Mouse (Mus musculus): ENCODE measurements around the gene Bicc1. TPM values are rescaled to one million over a fixed set of nuclear protein-coding genes. Genes with fewer than 3 reads are reported as not detected.
A peak's percentile ranks its signal among the peaks of the same experiment; 100 is the strongest.

Gene Bicc1
- polyA plus RNA-seq, 1 experiment from 2014 or later: 6.3 TPM

GRCm38 (mm10) chr10:71062151-71062550 lies 97.3 kb downstream of the Bicc1 start:
- ATAC-seq (replicated peaks): no peak
- no peak overlapping the region for H3K9ac ChIP-seq

GRCm38 (mm10) chr10:71060269-71060668 lies 99.2 kb downstream of the Bicc1 start:
- no peak for ATAC-seq (replicated peaks)
- H3K4me2 ChIP-seq: no peak overlapping the region
- no peaks in the 10 kb centered on the region for H3K36me3 ChIP-seq (replicated peaks)
- H3K27ac ChIP-seq: no peak overlapping the region
- peaks cover 5% of the 10 kb centered on the region; the same call in 1 of the 2 replicates for H3K4me1 ChIP-seq
- H3K9ac ChIP-seq: no peak overlapping the region
- H3K9me3 ChIP-seq: no peaks in the 10 kb centered on the region
- no peaks in the 10 kb centered on the region for H3K27me3 ChIP-seq (replicated peaks)
- no peak overlapping the region for H3K4me3 ChIP-seq
- 83% methylated on average over 2 of the region's 2 CpGs for WGBS

More at GRCm38 (mm10) chr10:71062151-71062550, 97.3 kb downstream of the Bicc1 start:
- Histone ChIP-seq H3K27me3 (replicated peaks) (no peaks in the 10 kb centered on the region), H3K4me1 (peaks cover 5% of the 10 kb centered on the region; the same call in 1 of the 2 replicates), H3K4me3 (no peak overlapping the region), H3K36me3 (replicated peaks) (no peaks in the 10 kb centered on the region), H3K27ac (no peak overlapping the region), H3K4me2 (no peak overlapping the region), H3K9me3 (no peaks in the 10 kb centered on the region)
- 85% methylated on average over 6 of the region's 6 CpGs for WGBS

- Histone ChIP-seq H3K27ac (no peak overlapping the region), H3K4me3 (no peak overlapping the region), H3K9me3 (no peaks in the 10 kb centered on the region), H3K4me1 (peaks cover 5% of the 10 kb centered on the region; the same call in 1 of the 2 replicates), H3K4me2 (no peak overlapping the region), H3K36me3 (replicated peaks) (no peaks in the 10 kb centered on the region), H3K9ac (no peak overlapping the region), H3K27me3 (replicated peaks) (no peaks in the 10 kb centered on the region)
- no peak for ATAC-seq (replicated peaks)
- WGBS: 52% methylated on average over 14 of the region's 14 CpGs
Observed at GRCm38 (mm10) chr10:71058616-71059247, 100.8 kb downstream of the Bicc1 start.

GRCm38 (mm10) chr10:71058070-71058469 lies 101.4 kb downstream of the Bicc1 start:
- Histone ChIP-seq H3K4me1 (peaks cover 5% of the 10 kb centered on the region; the same call in 1 of the 2 replicates), H3K9me3 (no peaks in the 10 kb centered on the region), H3K4me3 (no peak overlapping the region), H3K4me2 (no peak overlapping the region), H3K36me3 (replicated peaks) (no peaks in the 10 kb centered on the region), H3K27ac (no peak overlapping the region), H3K9ac (no peak overlapping the region), H3K27me3 (replicated peaks) (no peaks in the 10 kb centered on the region)
- 0 out of 2 replicates have a peak, but pooled peaks have one; percentile 24 for ATAC-seq (replicated peaks)
- WGBS: 85% methylated on average over 5 of the region's 5 CpGs

- Histone ChIP-seq H3K27ac (no peak overlapping the region), H3K9ac (no peak overlapping the region), H3K4me2 (no peak overlapping the region), H3K36me3 (replicated peaks) (no peaks in the 10 kb centered on the region), H3K27me3 (replicated peaks) (no peaks in the 10 kb centered on the region), H3K4me3 (no peak overlapping the region), H3K4me1 (0 out of 2 replicates have a peak, but pooled peaks cover 3% of the 10 kb centered on the region), H3K9me3 (no peaks in the 10 kb centered on the region)
- ATAC-seq (replicated peaks): no peak; the same call in 1 of the 2 replicates
- WGBS: 65% methylated on average over 9 of the region's 9 CpGs
Observed at GRCm38 (mm10) chr10:71052748-71053147, 106.8 kb downstream of the Bicc1 start.

DNA sequence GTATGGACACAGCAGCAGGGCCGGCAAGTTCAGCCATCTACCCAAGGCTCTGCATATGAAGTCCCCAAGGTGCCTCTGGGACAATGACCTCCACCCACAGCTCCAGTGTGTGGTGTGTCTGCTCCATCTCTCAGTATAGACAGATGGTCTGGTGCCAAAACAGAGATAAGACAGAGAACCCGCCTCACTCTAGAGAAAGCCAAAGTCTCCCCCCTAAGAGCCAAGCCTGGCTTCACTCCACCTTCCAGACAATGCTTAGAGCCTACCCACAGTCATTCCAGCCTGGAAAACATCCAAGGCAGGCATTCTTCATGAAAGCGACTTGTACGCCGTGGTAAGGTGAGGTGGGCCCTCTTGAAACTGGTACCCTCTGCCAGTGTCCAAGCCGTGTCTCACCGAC lies 107.3 kb downstream of the Bicc1 start:
- no peaks in the 10 kb centered on the region for H3K9me3 ChIP-seq
- H3K4me1 ChIP-seq: 0 out of 2 replicates have a peak, but pooled peaks cover 3% of the 10 kb centered on the region
- no peak overlapping the region for H3K27ac ChIP-seq
- H3K4me2 ChIP-seq: no peak overlapping the region
- H3K36me3 ChIP-seq (replicated peaks): no peaks in the 10 kb centered on the region
- ATAC-seq (replicated peaks): 0 out of 2 replicates have a peak, but pooled peaks have one; percentile 30
- H3K9ac ChIP-seq: no peak overlapping the region
- 82% methylated on average over 7 of the region's 7 CpGs for WGBS
- H3K4me3 ChIP-seq: no peak overlapping the region
- no peaks in the 10 kb centered on the region for H3K27me3 ChIP-seq (replicated peaks)

GRCm38 (mm10) chr10:71050722-71051333 lies 108.7 kb downstream of the Bicc1 start:
- Histone ChIP-seq H3K4me1 (0 out of 2 replicates have a peak, but pooled peaks cover 3% of the 10 kb centered on the region), H3K4me2 (no peak overlapping the region), H3K27me3 (replicated peaks) (no peaks in the 10 kb centered on the region), H3K9me3 (no peaks in the 10 kb centered on the region), H3K27ac (no peak overlapping the region), H3K4me3 (no peak overlapping the region), H3K9ac (no peak overlapping the region), H3K36me3 (replicated peaks) (no peaks in the 10 kb centered on the region)
- 86% methylated on average over 10 of the region's 10 CpGs for WGBS
- no peak for ATAC-seq (replicated peaks)

DNA sequence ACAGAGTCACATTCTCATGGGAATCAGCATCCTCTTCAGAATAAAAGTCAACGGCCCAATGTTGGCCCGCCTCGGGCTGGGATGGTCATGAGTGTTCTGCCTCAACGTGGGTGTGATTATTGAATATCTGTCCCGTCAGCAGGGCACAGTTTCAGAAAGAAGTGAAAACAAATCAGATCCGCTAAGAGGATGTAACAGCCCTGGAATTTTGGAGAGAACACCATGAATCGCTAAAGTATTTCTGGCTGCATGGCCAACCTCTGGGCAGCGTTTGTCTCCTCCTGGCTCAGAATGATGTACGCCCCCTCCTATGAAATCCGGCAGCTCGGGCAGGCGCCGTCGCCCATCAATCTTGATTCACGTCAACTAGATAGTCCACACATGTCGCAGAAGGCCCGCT lies 110.2 kb downstream of the Bicc1 start:
- no peak overlapping the region for H3K9ac ChIP-seq
- WGBS: 94% methylated on average over 17 of the region's 17 CpGs
- no peak overlapping the region for H3K4me3 ChIP-seq

GRCm38 (mm10) chr10:71044410-71044809 lies 115.1 kb downstream of the Bicc1 start:
- no peak overlapping the region for H3K4me3 ChIP-seq
- H3K4me2 ChIP-seq: no peak overlapping the region
- ATAC-seq (replicated peaks): 0 out of 2 replicates have a peak, but pooled peaks have one; percentile 54
- H3K36me3 ChIP-seq (replicated peaks): no peaks in the 10 kb centered on the region
- 70% methylated on average over 1 of the region's 1 CpGs for WGBS
- H3K9ac ChIP-seq: no peak overlapping the region
- peaks cover 5% of the 10 kb centered on the region for H3K4me1 ChIP-seq
- no peak overlapping the region for H3K27ac ChIP-seq
- no peaks in the 10 kb centered on the region for H3K9me3 ChIP-seq
- no peaks in the 10 kb centered on the region for H3K27me3 ChIP-seq (replicated peaks)

More for the DNA sequence above, 110.2 kb downstream of the Bicc1 start:
- no peaks in the 10 kb centered on the region for H3K27me3 ChIP-seq (replicated peaks)
- ATAC-seq (replicated peaks): no peak
- H3K9me3 ChIP-seq: no peaks in the 10 kb centered on the region
- H3K27ac ChIP-seq: no peak overlapping the region
- 0 out of 2 replicates have a peak, but pooled peaks cover 3% of the 10 kb centered on the region for H3K4me1 ChIP-seq
- no peak overlapping the region for H3K4me2 ChIP-seq
- H3K36me3 ChIP-seq (replicated peaks): no peaks in the 10 kb centered on the region

DNA sequence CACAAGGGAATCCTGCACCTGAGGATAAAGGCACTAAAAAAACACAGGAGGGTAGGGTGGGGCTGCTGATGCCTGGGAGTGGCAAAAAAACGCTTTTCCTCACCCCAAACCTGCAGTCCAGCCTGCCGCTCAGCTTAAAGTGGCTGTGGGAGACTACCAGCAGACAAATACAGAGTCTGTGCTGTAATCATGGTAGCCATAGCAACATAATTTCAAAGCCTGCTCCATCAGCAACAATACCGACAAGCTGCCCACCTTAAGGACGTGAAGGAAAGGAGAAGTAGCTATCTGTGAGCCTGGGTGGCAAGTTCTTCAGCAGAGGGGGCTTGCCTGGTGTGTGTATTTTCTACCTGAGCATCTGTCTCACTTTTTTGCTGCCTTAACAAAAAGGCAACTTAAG lies 117.6 kb downstream of the Bicc1 start:
- H3K9me3 ChIP-seq: no peaks in the 10 kb centered on the region
- no peaks in the 10 kb centered on the region for H3K27me3 ChIP-seq (replicated peaks)
- no peak overlapping the region for H3K9ac ChIP-seq
- peaks cover 5% of the 10 kb centered on the region for H3K4me1 ChIP-seq
- H3K4me3 ChIP-seq: no peak overlapping the region
- H3K4me2 ChIP-seq: no peak overlapping the region
- H3K27ac ChIP-seq: peak overlapping the region; percentile 51
- 42% methylated on average over 4 of the region's 4 CpGs for WGBS
- no peaks in the 10 kb centered on the region for H3K36me3 ChIP-seq (replicated peaks)
- ATAC-seq (replicated peaks): peak; percentile 74; the same call in 1 of the 2 replicates

GRCm38 (mm10) chr10:71036484-71036883 lies 123.0 kb downstream of the Bicc1 start:
- no peak overlapping the region for H3K4me3 ChIP-seq
- no peak overlapping the region for H3K9ac ChIP-seq
- no peak overlapping the region for H3K27ac ChIP-seq
- H3K4me2 ChIP-seq: no peak overlapping the region
- 64% methylated on average over 7 of the region's 7 CpGs for WGBS
- no peak for ATAC-seq (replicated peaks)
- H3K36me3 ChIP-seq (replicated peaks): no peaks in the 10 kb centered on the region
- no peaks in the 10 kb centered on the region for H3K4me1 ChIP-seq
- no peaks in the 10 kb centered on the region for H3K27me3 ChIP-seq (replicated peaks)
- no peaks in the 10 kb centered on the region for H3K9me3 ChIP-seq

- Histone ChIP-seq H3K9ac (no peak overlapping the region), H3K27ac (no peak overlapping the region), H3K27me3 (replicated peaks) (no peaks in the 10 kb centered on the region), H3K4me3 (no peak overlapping the region), H3K36me3 (replicated peaks) (no peaks in the 10 kb centered on the region), H3K4me1 (0 out of 2 replicates have a peak, but pooled peaks cover 6% of the 10 kb centered on the region), H3K4me2 (no peak overlapping the region), H3K9me3 (no peaks in the 10 kb centered on the region)
- no peak for ATAC-seq (replicated peaks)
- 77% methylated on average over 4 of the region's 4 CpGs for WGBS
Observed at GRCm38 (mm10) chr10:71028996-71029395, 130.5 kb downstream of the Bicc1 start.
